Mouse (Mus musculus): ENCODE measurements at regions not wholly inside any gene's neighbourhood (a gene's known extent, or its start where the extent isn't known, plus 50 kb on each side); places are given as distances from the start of the nearest gene placed in this dataset.

DNA sequence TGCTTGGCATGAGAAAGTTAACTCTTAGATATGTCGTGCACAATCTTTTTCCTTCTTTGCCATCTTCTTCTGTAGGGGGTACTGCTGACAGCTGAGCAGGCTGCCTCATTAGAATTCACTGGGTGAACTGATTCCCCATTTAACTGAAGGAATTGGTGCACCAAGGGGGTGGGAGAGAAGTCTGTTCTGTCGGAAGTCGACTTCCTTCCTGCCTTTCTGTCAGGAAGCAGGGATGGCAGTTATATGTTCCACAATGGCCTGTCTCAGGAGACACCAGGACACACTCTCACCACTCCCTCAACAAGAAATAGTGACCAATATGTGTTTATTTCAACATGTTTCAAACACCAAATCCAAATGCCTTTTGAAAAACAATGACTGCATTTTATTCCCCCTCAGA is 142.9 kb downstream of the Mid1ip1 start:
- TF ChIP-seq CTCF (IDR thresholded peaks at IDR 0.05) = no peak
- no peak for TF ChIP-seq EP300 (IDR thresholded peaks at IDR 0.05)

Measured in lung, postnatal 0 days (tissue).